26 mouse cellular contexts compared by ENCODE assay signal in genomic region chr4:87093612-87094011, GRCm38 (mm10).
DNase-seq lines count a peak whose midpoint lies in the region; ATAC-seq lines count a peak whose summit lies in the region.
"Had no signal": no experiment of that assay in that cellular context is flagged by ENCODE, and none has a peak within 500 bp of the region (broad histone marks: within the 10 kb centered on the region; RNA-seq: fewer than 3 reads in every experiment).

No protein-coding gene starts in this region.

- no peak overlapping the region for H3K4me2 ChIP-seq in heart, embryonic 11.5 days
- H3K4me2 ChIP-seq: forebrain, embryonic 13.5 days; heart, embryonic 13.5 days; hindbrain, embryonic 14.5 days had no signal

- H3K4me3 ChIP-seq in heart, embryonic 11.5 days (ENCODE audit: low read depth, low read length), result no peak overlapping the region
- H3K4me3 ChIP-seq: forebrain, embryonic 10.5 days; forebrain, embryonic 13.5 days; heart, embryonic 13.5 days had no signal

- DNase-seq in frontal cortex, postnatal 10 days (ENCODE audit: low spot score in 2 of 2), result no peak
- peak; percentile 17 to 18 for DNase-seq in heart, adult 18-20 months
- DNase-seq in heart, postnatal 10 days, result peak; percentile 20 to 33
- DNase-seq in heart, postnatal 25 days (ENCODE audit: low spot score), result no peak
- peak; percentile 70 for DNase-seq in brain, adult 2 months (ENCODE audit: low read depth, low spot score)
- DNase-seq in gastrocnemius, adult 18-20 months (ENCODE audit: low spot score), result no peak
- DNase-seq: adrenal gland, postnatal 14 days; cerebellum, adult 18-20 months; cerebellum, adult 9-10 months; cerebellum, postnatal 14 days; gastrocnemius, postnatal 25 days; kidney, adult 18-20 months; kidney, adult 9 months had no signal

- no peak overlapping the region for H3K27ac ChIP-seq in heart, embryonic 11.5 days (ENCODE audit: low read depth, low read length)
- H3K27ac ChIP-seq: forebrain, embryonic 10.5 days; forebrain, embryonic 13.5 days; heart, embryonic 13.5 days; hindbrain, embryonic 14.5 days; hindbrain, postnatal 0 days had no signal

- intact Hi-C loops in heart, postnatal 10 days (cut with DNase I), result no loop called here
- intact Hi-C loops in heart, postnatal 25 days (cut with DNase I), result no loop called here

- ATAC-seq in frontal cortex, adult (ENCODE audit: low TSS enrichment), result peak; percentile 62
- no peak for ATAC-seq in heart, embryonic 11.5 days (replicated peaks; ENCODE audit: insufficient number of reproducible peaks, low FRiP score, low TSS enrichment)
- ATAC-seq: forebrain, embryonic 13.5 days; forebrain, embryonic 16.5 days; hindbrain, postnatal 0 days; inflammation-experienced regulatory T-cells, adult 6 months; intestine, embryonic 16.5 days; Patski had no signal

- no peaks in the 10 kb centered on the region for H3K27me3 ChIP-seq in heart, embryonic 11.5 days (ENCODE audit: control insufficient read depth, insufficient read depth, low read length)
- H3K27me3 ChIP-seq: CH12.LX; forebrain, embryonic 13.5 days; heart, embryonic 13.5 days; Patski had no signal

- no peaks in the 10 kb centered on the region for H3K9me3 ChIP-seq in heart, embryonic 11.5 days (replicated peaks; ENCODE audit: control insufficient read depth, low read length)
- H3K9me3 ChIP-seq: forebrain, embryonic 10.5 days; forebrain, embryonic 13.5 days; heart, embryonic 13.5 days had no signal

- 70% methylated on average over 3 of the region's 3 CpGs for WGBS in heart, embryonic 11.5 days (ENCODE audit: insufficient replicate concordance)

- no peaks in the 10 kb centered on the region for H3K36me3 ChIP-seq in heart, embryonic 11.5 days (ENCODE audit: control insufficient read depth, insufficient read depth, low read length)
- H3K36me3 ChIP-seq: forebrain, embryonic 10.5 days; G1E; heart, embryonic 13.5 days had no signal

- no peaks in the 10 kb centered on the region for H3K4me1 ChIP-seq in heart, embryonic 11.5 days (ENCODE audit: control insufficient read depth, insufficient read depth, low read length)
- H3K4me1 ChIP-seq: forebrain, embryonic 10.5 days; forebrain, embryonic 13.5 days; heart, embryonic 13.5 days had no signal

- H3K9ac ChIP-seq in heart, embryonic 11.5 days (ENCODE audit: low read depth, low read length), result no peak overlapping the region
- H3K9ac ChIP-seq: forebrain, embryonic 13.5 days; heart, embryonic 13.5 days; hindbrain, embryonic 14.5 days had no signal

Comparison
In these comparisons a context has a peak if more than half of its experiments do, and no peak if none do; other contexts are left out.
1. DNase-seq: peak in heart, adult 18-20 months (2 of 2), heart, postnatal 10 days (2 of 2) and brain, adult 2 months (single experiment); none in frontal cortex, postnatal 10 days (0 of 2), heart, postnatal 25 days (single experiment) and gastrocnemius, adult 18-20 months (single experiment).